Mouse (Mus musculus) kidney, postnatal 25 days (tissue): ENCODE measurements around the gene Rnf123.

Source experiments
- DNase-seq, 2 experiments: peaks; one replicate each; pipeline ENCODE4 v3.0.0; 2021; ENCODE audit warnings: mixed read lengths in 2 of 2

Rnf123 gene

GRCm38 (mm10) chr9:108082988-108083431 is at the start of gene Rnf123:
Gene Rnf123, minus strand, starts transcription at chr9:108083346.
- no peak for DNase-seq

DNA sequence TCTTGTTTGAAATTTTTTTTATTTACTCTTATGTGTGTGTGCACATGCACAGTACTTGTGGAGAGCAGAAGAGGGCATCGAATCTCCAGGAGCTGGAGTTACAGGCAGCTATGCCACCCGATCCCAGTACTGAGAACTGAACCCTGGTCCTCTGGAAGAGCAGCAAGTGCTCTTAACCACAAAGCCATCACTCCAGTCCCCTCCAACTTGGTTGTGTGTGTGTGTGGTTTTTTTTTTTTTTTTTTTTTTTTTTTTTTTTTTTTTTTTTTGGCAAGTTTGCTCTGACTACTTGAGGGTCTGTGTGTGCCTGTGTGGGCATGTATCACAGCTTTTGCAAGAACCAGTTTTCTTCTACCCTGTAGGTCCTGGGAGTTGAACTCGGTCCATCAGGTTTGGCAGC is 49.2 kb upstream of the Rnf123 start:
- no peak for DNase-seq

DNA sequence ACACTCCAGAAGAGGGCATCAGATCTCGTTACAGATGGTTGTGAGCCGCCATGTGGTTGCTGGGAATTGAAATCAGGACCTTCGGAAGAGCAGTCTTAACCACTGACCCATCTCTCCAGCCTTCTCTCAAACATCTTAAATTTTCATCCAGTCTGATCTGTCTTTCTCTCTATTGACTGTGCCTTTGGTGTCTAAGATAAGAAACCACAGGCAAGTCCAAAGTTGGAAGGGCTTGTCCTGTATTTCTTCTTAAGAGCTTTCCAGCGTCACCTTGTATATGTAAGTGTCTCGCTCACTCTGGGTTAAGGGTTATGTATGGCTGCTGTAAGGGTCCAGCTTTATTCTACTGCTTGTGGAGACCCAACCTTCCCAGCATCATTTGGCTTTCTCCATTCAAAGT is 48.4 kb upstream of the Rnf123 start:
- no peak for DNase-seq

- DNase-seq, result no peak
Measured at GRCm38 (mm10) chr9:108129042-108129948, 46.1 kb upstream of the Rnf123 start.

- no peak for DNase-seq
Measured at GRCm38 (mm10) chr9:108128248-108128647, 45.1 kb upstream of the Rnf123 start.

DNA sequence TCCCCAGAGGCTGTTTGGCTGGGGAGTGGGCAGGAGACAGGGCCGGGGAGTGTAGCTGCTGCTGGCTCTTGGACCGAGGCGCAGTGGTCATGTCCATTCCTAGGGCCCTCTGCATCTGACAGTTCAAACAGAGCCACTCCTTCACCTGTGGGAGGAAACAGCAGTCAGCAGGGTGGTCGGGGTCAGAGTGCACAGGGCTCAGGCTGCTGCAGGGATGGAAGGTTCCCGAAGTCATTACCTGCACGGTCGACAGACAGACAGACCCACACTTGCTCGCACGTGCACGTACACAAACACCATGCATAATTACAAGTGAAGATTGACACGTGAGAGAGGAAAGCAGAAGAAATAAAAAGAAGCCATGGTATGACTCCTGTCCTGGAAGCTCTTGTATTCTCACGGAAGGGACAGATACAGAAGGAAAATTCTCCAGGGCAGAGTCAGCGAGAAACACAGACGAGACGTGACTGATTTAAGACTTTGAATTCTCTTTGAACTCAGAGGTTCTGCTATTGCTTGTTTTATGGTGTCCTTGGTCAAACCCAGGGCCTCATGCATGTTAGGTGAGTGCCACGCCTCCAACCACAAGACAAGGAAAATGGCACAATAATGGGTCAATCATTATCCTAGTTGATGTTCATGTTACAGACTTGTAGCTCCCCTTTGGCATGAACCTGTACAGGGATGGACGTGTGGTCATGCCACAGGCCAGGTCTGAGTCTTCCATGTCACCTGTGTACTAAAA is 43.5 kb upstream of the Rnf123 start:
- no peak for DNase-seq

- DNase-seq, result no peak
Measured at GRCm38 (mm10) chr9:108125731-108126130, 42.6 kb upstream of the Rnf123 start.

- no peak for DNase-seq
Measured at GRCm38 (mm10) chr9:108123916-108124315, 40.8 kb upstream of the Rnf123 start.

- no peak for DNase-seq
Measured at GRCm38 (mm10) chr9:108121170-108121969, 38.2 kb upstream of the Rnf123 start.

DNA sequence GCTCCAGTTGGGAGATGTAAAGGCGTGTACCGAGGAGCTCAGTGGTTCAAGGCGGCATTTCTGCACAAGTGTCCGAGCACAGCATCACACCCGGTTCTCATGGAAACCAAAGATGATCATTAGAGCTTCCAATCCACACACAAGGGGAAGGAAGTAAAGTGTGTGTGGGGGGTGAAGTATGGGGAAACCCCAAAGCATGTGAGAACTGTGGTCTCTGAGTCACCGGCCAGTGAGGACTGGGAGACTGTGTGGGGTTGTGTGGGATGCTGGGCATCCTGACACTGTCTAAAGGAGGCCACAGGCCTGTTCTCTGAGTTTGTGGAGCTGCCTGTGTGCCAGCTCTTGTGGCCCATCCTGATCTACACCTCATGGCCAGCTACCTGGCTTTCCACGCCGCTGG is 37.5 kb upstream of the Rnf123 start:
- DNase-seq, result no peak

GRCm38 (mm10) chr9:108119891-108120411 is 36.8 kb upstream of the Rnf123 start:
- DNase-seq, result peak; percentile 80 to 94

- DNase-seq, result no peak
Measured at GRCm38 (mm10) chr9:108117143-108117542, 34.0 kb upstream of the Rnf123 start.

- no peak for DNase-seq
Measured at GRCm38 (mm10) chr9:108115290-108116077, 32.3 kb upstream of the Rnf123 start.

DNA sequence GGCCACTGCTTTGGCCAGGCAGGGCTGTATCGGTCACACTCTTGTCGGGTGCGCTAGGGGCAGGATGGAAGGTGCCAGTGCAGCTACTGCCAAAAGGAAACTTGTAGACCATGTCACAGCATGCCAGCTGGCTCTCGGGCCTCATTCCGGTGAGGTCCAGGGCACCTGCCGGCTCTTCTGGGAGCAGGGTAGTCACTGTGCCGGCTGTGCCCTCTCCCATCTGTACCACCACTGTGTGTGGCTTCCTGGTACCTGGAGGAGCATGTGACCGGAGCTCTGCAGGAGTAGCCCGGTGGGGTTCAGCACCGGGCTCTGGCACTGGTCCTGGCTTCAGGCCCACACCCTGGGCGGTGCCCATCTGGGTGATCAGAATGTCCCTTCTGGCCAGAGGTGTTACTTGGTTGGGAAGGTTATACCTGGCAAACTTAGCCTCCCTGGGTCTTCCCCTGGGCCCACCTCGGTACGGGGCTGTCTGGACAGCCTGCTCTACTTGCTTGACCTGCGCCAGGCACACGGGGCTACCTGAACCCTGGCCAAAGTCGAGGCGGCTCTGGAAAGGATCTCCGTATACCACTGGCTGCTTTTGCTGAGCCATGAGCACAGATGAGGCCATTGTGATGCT is 29.7 kb upstream of the Rnf123 start:
- no peak for DNase-seq

DNA sequence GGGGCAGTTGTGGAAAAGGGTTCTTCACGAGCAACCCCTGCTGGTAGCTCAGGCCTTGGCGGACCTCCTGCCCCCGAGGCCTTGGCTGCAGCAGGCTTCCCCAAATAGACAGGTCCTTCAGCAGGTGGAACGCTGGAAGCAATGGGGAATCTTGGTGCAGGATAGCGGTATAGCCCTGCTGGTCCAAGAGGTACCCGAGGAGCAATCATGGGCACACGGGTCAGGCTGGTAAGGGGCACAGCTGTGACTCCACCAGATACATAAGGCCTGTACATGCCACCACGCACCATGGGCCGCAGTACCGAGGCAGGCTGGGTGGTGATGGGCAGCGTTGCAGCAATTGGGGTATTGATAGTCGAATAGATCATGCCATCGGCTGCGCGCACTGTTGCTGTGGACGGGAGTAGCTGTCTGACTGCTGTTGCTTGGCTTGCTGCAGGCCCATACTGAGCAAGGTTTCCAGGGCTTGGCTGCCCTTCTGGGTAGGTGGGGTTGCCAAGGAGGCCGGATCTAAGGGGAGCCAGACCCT is 28.5 kb upstream of the Rnf123 start:
- no peak for DNase-seq

GRCm38 (mm10) chr9:108111101-108111592 is 28.0 kb upstream of the Rnf123 start:
- DNase-seq, result no peak

GRCm38 (mm10) chr9:108110160-108110559 is 27.0 kb upstream of the Rnf123 start:
- no peak for DNase-seq

- no peak for DNase-seq
Measured at GRCm38 (mm10) chr9:108107867-108108266, 24.7 kb upstream of the Rnf123 start.

- no peak for DNase-seq
Measured at GRCm38 (mm10) chr9:108106090-108106489, 22.9 kb upstream of the Rnf123 start.

GRCm38 (mm10) chr9:108105549-108105863 is 22.4 kb upstream of the Rnf123 start:
- no peak for DNase-seq
